ENCODE assay signal across 10 mouse cellular contexts in the genomic region with DNA sequence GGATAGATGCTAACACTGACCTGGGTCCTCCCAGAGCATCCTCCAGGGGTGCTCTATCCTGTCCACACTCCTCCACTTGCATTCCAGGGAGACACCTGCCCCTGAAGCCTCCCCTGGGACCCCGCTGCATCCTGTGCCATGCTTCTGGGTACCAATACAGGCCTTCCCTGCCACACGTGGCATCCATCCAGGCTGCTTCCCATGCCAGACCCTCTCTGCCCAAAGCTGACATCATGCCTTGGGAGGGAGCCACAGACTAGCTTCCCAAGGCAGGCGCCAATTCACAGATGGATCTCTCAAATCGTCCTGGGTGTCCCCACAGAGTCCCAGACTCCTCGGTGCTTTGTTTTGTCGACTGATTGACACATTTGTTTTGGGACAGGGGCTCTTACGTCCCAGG. TPM values are rescaled to one million over a fixed set of nuclear protein-coding genes. Genes with fewer than 3 reads are reported as not detected.
DNase-seq lines count a peak whose midpoint lies in the region; ATAC-seq lines count a peak whose summit lies in the region.
"Had no signal": no experiment of that assay in that cellular context is flagged by ENCODE, and none has a peak within 500 bp of the region (broad histone marks: within the 10 kb centered on the region; RNA-seq: fewer than 3 reads in every experiment).

No protein-coding gene starts in this region.

- no peak overlapping the region for H3K9ac ChIP-seq in neural tube, embryonic 14.5 days (replicated peaks; ENCODE audit: low read depth, low read length)
- H3K9ac ChIP-seq: lung, embryonic 14.5 days had no signal

- no peaks in the 10 kb centered on the region for H3K27me3 ChIP-seq in neural tube, embryonic 14.5 days (ENCODE audit: control insufficient read depth, insufficient read depth, low read length)

- H3K4me2 ChIP-seq in neural tube, embryonic 14.5 days (ENCODE audit: low read depth, low read length), result no peak overlapping the region
- H3K4me2 ChIP-seq: lung, embryonic 14.5 days had no signal

- peak; percentile 49; the same call in 1 of the 2 replicates for ATAC-seq in neural tube, embryonic 14.5 days (ENCODE audit: low read depth)
- no peak for ATAC-seq in granulocyte monocyte progenitor cell, adult 5-6 weeks (replicated peaks; ENCODE audit: poor library complexity, severe bottlenecking)

- no peak overlapping the region for H3K4me3 ChIP-seq in neural tube, embryonic 14.5 days (ENCODE audit: low read depth, low read length)

- peaks cover 8% of the 10 kb centered on the region; the same call in 1 of the 2 replicates for H3K4me1 ChIP-seq in neural tube, embryonic 14.5 days (ENCODE audit: control insufficient read depth, insufficient read depth, low read length)

- 56% methylated on average over 7 of the region's 7 CpGs for WGBS in neural tube, embryonic 14.5 days

- H3K27ac ChIP-seq in neural tube, embryonic 14.5 days (ENCODE audit: low read depth, low read length), result peak overlapping the region; percentile 52; the same call in 1 of the 2 replicates

- peaks cover 28% of the 10 kb centered on the region for H3K36me3 ChIP-seq in neural tube, embryonic 14.5 days (ENCODE audit: control insufficient read depth, insufficient read depth, low read length)

- H3K9me3 ChIP-seq in neural tube, embryonic 14.5 days (ENCODE audit: control insufficient read depth, low read length), result no peaks in the 10 kb centered on the region

- peak; percentile 66 for DNase-seq in testis, postnatal 10 days (ENCODE audit: low spot score)
- no peak for DNase-seq in testis, postnatal 14 days (ENCODE audit: low spot score)
- DNase-seq in cerebellum, postnatal 36 days, result peak; percentile 97 to 98
- peak; percentile 81 to 84 for DNase-seq in layer of hippocampus, adult 8-10 months (ENCODE audit: low spot score in 2 of 2)
- DNase-seq in thymus, adult 18-20 months, result no peak
- DNase-seq: lung, embryonic 14.5 days had no signal

RNA-seq across cellular contexts. Expression of gene Clip2, which starts 21.4 kb away (rescaled TPM):
- 100 to 1,000 TPM in 2 of 4 experiments, 10 to 100 TPM in 2; 92.3 to 109 (median 102) TPM for total RNA-seq in layer of hippocampus, adult 8-10 months (2022)
- 15.4 and 17.1 TPM in 2 replicates for polyA plus RNA-seq in neural tube, embryonic 14.5 days (2014; fragmentation: Nextera tagmentation; extraction: Ambion mirVana)
- 4.5 and 5.1 TPM in 2 replicates for total RNA-seq in granulocyte monocyte progenitor cell, adult 5-6 weeks (2014; fragmentation: Nextera tagmentation)
- total RNA-seq in granulocyte monocyte progenitor cell, adult 5-6 weeks (2017), result 2.5 and 7.9 TPM in 2 replicates

RNA-seq across cellular contexts. Expression of gene Syna, which starts 29.1 kb away (rescaled TPM):
- 1 to 10 TPM; 3.3 to 4.4 (median 3.7) TPM for total RNA-seq in layer of hippocampus, adult 8-10 months (2022)
- polyA plus RNA-seq in neural tube, embryonic 14.5 days (2014; fragmentation: Nextera tagmentation; extraction: Ambion mirVana), result 0.26 TPM in 1 of 2 replicates, not detected in the other
- not detected in 2 replicates for total RNA-seq in granulocyte monocyte progenitor cell, adult 5-6 weeks (2014; fragmentation: Nextera tagmentation)
- not detected in 2 replicates for total RNA-seq in granulocyte monocyte progenitor cell, adult 5-6 weeks (2017)
- total RNA-seq: gastrocnemius, postnatal 4 days had no signal
- polyA plus RNA-seq: lung, embryonic 14.5 days; stomach, embryonic 14.5 days had no signal

RNA-seq across cellular contexts. Expression of gene Rfc2, which starts 50.3 kb away (rescaled TPM):
- 10 to 100 TPM; 50.2 to 60.7 (median 55.7) TPM for total RNA-seq in layer of hippocampus, adult 8-10 months (2022)
- 163 and 180 TPM in 2 replicates for polyA plus RNA-seq in neural tube, embryonic 14.5 days (2014; fragmentation: Nextera tagmentation; extraction: Ambion mirVana)
- total RNA-seq in granulocyte monocyte progenitor cell, adult 5-6 weeks (2014; fragmentation: Nextera tagmentation), result 284 and 297 TPM in 2 replicates
- total RNA-seq in granulocyte monocyte progenitor cell, adult 5-6 weeks (2017), result 146 and 201 TPM in 2 replicates

Comparison
In these comparisons a context has a peak if more than half of its experiments do, and no peak if none do; other contexts are left out.
1. DNase-seq: peak in testis, postnatal 10 days (single experiment), cerebellum, postnatal 36 days (2 of 2) and layer of hippocampus, adult 8-10 months (2 of 2); none in testis, postnatal 14 days (single experiment) and thymus, adult 18-20 months (0 of 2).
2. RNA of gene Clip2, which starts 21.4 kb away (total RNA-seq): 92.3 to 109 TPM in layer of hippocampus, adult 8-10 months; 2.5 to 7.9 TPM in granulocyte monocyte progenitor cell, adult 5-6 weeks; every median in the first group is over 10 times any median in the second.
3. RNA of gene Syna, which starts 29.1 kb away (total RNA-seq): 3.3 to 4.4 TPM in layer of hippocampus, adult 8-10 months; not detected in granulocyte monocyte progenitor cell, adult 5-6 weeks; every median in the first group is over 4 times any median in the second.